Mouse (Mus musculus): ENCODE measurements around the gene Grb7.
A peak's percentile ranks its signal among the peaks of the same experiment; 100 is the strongest.

Grb7 gene

DNA sequence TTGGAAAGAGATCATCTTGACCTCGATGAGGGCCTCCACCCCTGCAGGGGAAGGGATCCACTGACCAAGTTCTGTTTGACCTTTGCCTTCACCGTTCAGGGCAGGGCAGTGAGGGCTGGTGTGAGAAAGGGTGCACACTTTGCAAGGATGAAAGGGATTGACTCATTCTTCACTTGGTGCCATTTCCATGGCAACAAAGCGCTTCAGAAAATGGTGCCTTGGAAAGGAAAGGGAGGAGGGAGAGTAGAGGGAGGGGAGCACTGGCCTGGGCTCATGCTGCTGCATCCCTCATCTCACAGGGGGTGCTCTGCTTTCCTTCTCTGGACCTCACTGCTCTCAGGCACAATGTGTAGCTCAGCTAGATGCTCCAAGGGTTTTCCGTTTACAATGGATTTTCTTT lies 26.5 kb downstream of the Grb7 start:
- no peak for DNase-seq (ENCODE audit: low read depth)

DNA sequence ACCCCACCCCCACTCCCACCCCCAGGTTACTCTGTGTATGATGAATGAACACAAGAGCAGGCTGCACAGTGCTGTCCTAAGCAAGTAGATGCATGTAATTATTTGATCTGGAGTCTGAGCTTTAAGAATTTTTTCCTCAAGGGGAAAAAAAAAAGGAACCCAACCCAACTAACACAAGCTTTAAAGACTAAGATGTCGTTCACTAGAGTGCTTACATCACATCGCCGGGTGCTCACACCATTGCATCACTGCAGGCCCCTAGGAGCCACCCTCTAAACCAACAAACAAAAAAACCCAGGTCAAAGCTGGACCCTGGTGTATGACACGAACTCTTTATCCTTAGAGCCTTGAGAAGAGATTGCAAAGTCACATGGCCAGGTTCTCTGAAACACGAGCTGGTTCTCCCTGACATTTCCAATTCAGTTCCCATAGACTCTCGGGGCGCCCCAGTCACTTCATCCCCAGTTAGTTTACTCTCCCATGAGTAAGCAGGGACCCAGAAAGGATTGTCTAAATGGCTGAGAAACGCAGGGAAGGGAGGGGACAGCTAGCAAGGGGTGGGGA lies 27.8 kb downstream of the Grb7 start:
- DNase-seq (ENCODE audit: low read depth), result no peak

DNA sequence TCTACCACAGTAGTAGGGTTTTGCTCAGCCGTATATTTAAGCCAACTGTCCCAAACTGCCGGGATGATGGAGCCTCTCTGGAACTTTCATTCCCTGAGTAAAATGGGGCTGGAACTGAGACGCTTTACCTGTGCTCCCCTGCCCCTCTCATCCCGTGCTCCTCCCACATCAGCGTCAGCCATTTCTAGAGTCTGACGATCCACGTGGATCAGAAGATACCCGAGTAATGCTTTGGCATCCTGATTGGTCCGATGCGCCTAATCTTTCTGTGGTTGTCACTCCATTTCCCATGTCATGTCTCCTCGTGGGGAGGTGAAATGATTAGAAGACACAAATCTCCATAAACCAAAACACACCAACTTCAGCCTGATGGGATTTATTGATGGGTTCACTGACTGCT lies 28.8 kb downstream of the Grb7 start:
- no peak for DNase-seq (ENCODE audit: low read depth)

GRCm38 (mm10) chr11:98475630-98476433 lies 29.6 kb downstream of the Grb7 start:
- DNase-seq (ENCODE audit: low read depth), result no peak

- DNase-seq (ENCODE audit: low read depth), result no peak
Observed at GRCm38 (mm10) chr11:98476434-98476807, 30.2 kb downstream of the Grb7 start.

DNA sequence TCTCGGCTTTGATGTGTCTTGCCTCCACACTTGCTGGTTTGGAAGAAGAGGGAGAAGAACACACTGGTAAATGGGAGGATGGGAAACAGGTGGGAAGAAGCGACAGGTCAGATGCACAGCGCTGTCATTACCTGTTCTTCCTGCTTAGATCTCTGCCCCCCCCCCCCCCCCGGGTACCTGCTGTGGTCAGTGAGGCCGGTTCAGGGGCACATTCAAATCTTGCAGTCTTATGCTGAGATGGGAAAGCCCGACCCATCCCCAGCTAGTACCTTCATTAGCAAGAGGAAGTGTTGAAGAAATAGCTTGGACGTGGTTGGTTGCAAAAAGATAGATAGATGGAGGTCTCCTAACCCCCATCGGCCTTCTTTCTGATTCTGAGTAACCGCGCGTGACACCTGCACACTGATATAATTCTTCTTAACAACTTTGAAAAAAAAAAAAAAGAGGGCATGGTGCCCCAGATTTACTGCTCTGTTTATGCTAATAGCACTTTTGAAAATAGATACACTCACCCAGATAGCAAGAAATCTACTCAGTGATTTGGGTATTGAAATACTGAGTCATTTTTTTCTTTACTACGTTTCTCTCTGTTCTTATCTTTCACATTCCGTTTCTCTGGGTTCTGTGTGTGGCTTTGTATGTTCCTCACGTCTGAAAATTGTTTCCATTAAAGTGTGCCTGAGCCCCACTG lies 31.0 kb downstream of the Grb7 start:
- no peak for DNase-seq (ENCODE audit: low read depth)

DNA sequence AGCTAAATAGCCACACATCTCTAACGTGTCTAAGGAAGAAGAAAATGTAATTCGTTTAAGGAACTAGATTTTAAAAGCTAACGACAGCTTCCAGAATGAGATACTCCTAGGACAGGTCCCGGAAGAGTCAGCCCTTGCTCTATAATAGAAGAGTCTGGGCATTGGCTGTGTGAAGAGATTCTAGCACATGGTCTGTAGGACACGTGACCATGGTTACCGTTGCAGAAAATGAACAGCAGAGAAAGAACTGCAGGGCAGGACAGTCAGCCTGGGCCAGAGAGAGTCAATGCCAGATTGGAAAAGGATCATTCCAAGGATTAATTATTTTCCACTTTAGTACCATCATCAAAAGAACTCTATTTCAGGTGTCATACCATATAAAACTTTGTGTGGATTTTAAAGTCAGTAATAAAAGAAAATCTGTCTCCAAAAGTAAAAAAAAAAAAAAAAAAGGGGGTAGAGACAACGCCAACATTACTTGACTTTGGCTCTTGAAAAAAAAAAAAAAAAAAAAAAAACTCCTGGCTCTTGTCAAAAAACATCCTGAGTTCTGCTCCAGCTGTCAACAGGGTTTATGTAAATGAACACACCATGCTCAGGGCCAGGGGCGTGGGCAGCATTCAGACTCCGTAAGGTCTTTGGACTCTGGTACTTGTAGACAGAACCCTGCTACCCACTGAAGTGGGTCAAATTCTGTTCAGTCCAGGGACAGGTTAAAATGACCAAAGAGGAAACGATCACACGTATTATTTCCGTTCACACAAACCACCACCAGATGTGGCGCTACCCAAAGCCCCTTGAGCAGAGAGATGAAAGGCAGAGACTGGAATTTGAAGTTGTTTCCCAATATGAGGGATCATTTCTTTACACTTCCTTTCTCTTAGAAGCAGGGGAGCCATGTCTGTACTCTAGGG lies 33.1 kb downstream of the Grb7 start:
- peak; percentile 52 for DNase-seq (ENCODE audit: low read depth)

GRCm38 (mm10) chr11:98479940-98480497 lies 33.8 kb downstream of the Grb7 start:
- DNase-seq (ENCODE audit: low read depth), result no peak

DNA sequence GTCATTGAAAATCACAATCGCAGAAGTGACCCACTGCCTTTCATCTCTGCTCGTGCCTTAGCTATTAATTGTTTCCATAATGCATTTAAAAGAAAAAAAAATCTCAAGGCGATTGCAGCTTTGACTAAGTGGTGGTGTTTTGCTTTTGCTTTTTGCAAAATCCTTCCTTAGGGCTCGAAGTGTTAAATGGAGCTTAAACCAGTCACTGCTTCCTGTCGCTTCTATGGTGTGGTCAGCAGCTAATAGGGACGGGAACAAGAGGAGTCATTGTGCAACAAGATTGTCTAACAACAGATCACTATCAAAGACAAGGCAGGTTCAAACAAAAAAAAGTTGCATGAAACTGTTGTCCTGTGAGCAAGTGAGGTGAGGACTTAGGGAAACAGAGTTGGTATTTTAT lies 35.0 kb downstream of the Grb7 start:
- DNase-seq (ENCODE audit: low read depth), result no peak

GRCm38 (mm10) chr11:98482067-98482466 lies 35.9 kb downstream of the Grb7 start:
- no peak for DNase-seq (ENCODE audit: low read depth)

GRCm38 (mm10) chr11:98485749-98486148 lies 39.6 kb downstream of the Grb7 start:
- no peak for DNase-seq (ENCODE audit: low read depth)

GRCm38 (mm10) chr11:98487526-98488040 lies 41.4 kb downstream of the Grb7 start:
- DNase-seq (ENCODE audit: low read depth), result peak; percentile 70

- DNase-seq (ENCODE audit: low read depth), result no peak
Observed at GRCm38 (mm10) chr11:98488540-98489234, 42.5 kb downstream of the Grb7 start.

DNA sequence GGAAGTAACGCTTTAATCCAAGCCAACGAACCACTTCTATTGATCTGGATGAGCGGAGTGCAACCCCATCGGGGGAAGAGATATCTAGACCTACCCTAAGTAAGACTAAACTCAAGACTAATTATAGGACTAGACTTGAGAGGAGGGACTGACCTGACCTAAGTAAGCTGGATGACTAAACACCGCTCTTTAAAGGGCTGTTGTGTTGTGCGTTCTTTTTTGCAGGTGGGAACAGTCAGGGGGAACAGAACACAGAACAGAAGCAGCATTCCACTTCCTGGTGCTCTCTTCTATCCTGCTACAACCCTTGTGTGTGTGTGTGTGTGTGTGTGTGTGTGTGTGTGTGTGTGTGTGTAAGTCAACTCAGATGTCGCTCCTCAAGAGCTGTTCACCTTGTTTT lies 45.4 kb downstream of the Grb7 start:
- no peak for DNase-seq (ENCODE audit: low read depth)

- DNase-seq (ENCODE audit: low read depth), result peak; percentile 71
Observed at GRCm38 (mm10) chr11:98492959-98493358, 46.8 kb downstream of the Grb7 start.

GRCm38 (mm10) chr11:98493394-98493793 lies 47.2 kb downstream of the Grb7 start:
- peak; percentile 55 for DNase-seq (ENCODE audit: low read depth)

GRCm38 (mm10) chr11:98495176-98495719 lies 49.1 kb downstream of the Grb7 start:
- DNase-seq (ENCODE audit: low read depth), result peak; percentile 55

GRCm38 (mm10) chr11:98497388-98498288 lies 51.4 kb downstream of the Grb7 start:
- peak; percentile 81 for DNase-seq (ENCODE audit: low read depth)

- no peak for DNase-seq (ENCODE audit: low read depth)
Observed at GRCm38 (mm10) chr11:98504926-98505325, 58.7 kb downstream of the Grb7 start.
